Mouse (Mus musculus) stomach, embryonic 14.5 days (tissue): ENCODE data around the gene Zfp746. TPM values are rescaled to one million over a fixed set of nuclear protein-coding genes. Genes with fewer than 3 reads are reported as not detected.

ENCODE experiments used
- ATAC-seq: fragments of 200-750 bp; cut with Nextera tagmentation; 2 replicates; pipeline ENCODE4 v1.8.0; 2017; ENCODE audit warnings: low read depth, moderate TSS enrichment; ENCODE audit not compliant: insufficient number of reproducible peaks, insufficient read depth, low FRiP score
- H3K27ac ChIP-seq: fragments of 300-500 bp; sonication (generic); 2 replicates; pipeline ENCODE4 v1.5.1; 2014; ENCODE audit warnings: mild to moderate bottlenecking, low read length, moderate library complexity, mixed read lengths
- H3K27me3 ChIP-seq: fragments of 300-500 bp; sonication (generic); 2 replicates; pipeline ENCODE4 v1.6.1; 2014; ENCODE audit warnings: low read length, control low read depth, mixed read lengths; ENCODE audit not compliant: control insufficient read depth, insufficient read depth
- H3K36me3 ChIP-seq: fragments of 300-500 bp; sonication (generic); 2 replicates; pipeline ENCODE4 v1.6.1; 2014; ENCODE audit warnings: mild to moderate bottlenecking, control low read depth, low read length, moderate library complexity, mixed read lengths; ENCODE audit not compliant: control insufficient read depth, insufficient read depth
- H3K4me1 ChIP-seq: fragments of 300-500 bp; sonication (generic); 2 replicates; pipeline ENCODE4 v1.6.1; 2014; ENCODE audit warnings: low read length, control low read depth, mixed read lengths; ENCODE audit not compliant: control insufficient read depth, insufficient read depth
- H3K4me2 ChIP-seq: fragments of 300-500 bp; sonication (generic); replicated peaks from 2 replicates; pipeline ENCODE4 v1.6.1; 2014; ENCODE audit warnings: low read depth, low read length, control low read depth
- H3K4me3 ChIP-seq: fragments of 300-500 bp; sonication (generic); 2 replicates; pipeline ENCODE4 v1.5.1; 2014; ENCODE audit warnings: low read depth, low read length, control low read depth
- H3K9ac ChIP-seq: fragments of 300-500 bp; sonication (generic); replicated peaks from 2 replicates; pipeline ENCODE4 v1.6.1; 2014; ENCODE audit warnings: low read depth, mild to moderate bottlenecking, control low read depth, low read length, moderate library complexity, mixed read lengths
- H3K9me3 ChIP-seq: fragments of 300-500 bp; sonication (generic); 2 replicates; pipeline ENCODE4 v1.6.1; 2016; ENCODE audit warnings: low read depth, low read length, control low read depth; ENCODE audit not compliant: control insufficient read depth
- WGBS: fragments of 180-500 bp; shearing (Covaris S2); extraction: QIAGEN DNeasy Blood & Tissue Kit; methylation state at CpG from one replicate; pipeline ENCODE4 v1.1.7; 2014; 5-methylcytosine and 5-hydroxymethylcytosine counted together
- polyA plus RNA-seq: library from polyadenylated mRNA; unstranded; fragments of >200 nt; fragmentation: Nextera tagmentation; extraction: Ambion mirVana; gene quantifications from 2 replicates; pipeline ENCODE4 v1.2.1, GENCODE M21; 2014

The Zfp746 gene
- polyA plus RNA-seq, 1 experiment from 2014 or later, result 18.9 TPM

DNA sequence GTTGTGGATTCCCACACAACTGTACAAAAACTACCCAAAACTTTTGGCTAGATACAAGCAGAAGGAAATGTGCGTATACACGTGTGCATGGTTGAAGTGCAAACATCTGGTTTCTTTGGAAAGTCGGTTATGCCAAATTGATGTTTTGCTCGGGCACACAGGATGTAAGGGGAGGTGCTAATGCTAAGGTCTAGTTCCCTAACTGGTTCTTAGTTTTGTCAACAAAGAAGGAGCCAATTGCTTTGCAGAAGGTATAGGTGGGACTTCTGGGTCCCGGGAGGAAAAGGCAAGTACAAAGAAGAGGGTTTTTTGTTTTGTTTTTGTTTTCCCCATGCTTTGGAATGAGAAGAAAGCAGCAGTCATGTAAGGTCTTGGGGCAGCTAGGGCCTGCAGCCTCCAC, 13.1 kb downstream of the Zfp746 start:
- no peaks in the 10 kb centered on the region for H3K27me3 ChIP-seq
- 80% methylated on average over 5 of the region's 5 CpGs for WGBS
- ATAC-seq, result no peak
- H3K4me1 ChIP-seq, result no peaks in the 10 kb centered on the region
- no peak overlapping the region for H3K27ac ChIP-seq
- peaks cover 46% of the 10 kb centered on the region for H3K36me3 ChIP-seq
- no peak overlapping the region for H3K9ac ChIP-seq
- H3K9me3 ChIP-seq, result no peaks in the 10 kb centered on the region
- no peak overlapping the region for H3K4me2 ChIP-seq
- no peak overlapping the region for H3K4me3 ChIP-seq

DNA sequence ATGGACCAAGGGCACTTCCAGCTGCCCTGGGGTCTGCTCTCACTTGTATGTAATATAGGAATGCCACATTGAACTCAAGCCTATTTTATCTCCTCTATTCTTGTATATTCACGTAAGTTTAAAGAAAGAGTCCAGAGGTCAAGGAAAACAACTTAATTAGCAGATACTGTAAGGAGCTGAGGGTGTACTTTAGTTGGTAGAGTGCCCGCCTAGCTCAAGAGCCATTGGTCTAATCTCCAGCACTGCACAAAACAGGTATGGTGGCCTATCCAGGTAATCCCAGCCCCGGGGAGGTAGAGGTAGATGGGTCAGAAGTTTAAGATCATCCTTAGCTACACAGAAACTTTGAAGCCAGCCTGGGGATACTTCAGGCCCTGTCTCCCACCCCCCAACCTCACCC, 18.9 kb downstream of the Zfp746 start:
- Histone ChIP-seq H3K36me3 (peaks cover 65% of the 10 kb centered on the region), H3K4me2 (no peak overlapping the region), H3K4me1 (no peaks in the 10 kb centered on the region), H3K27me3 (no peaks in the 10 kb centered on the region), H3K27ac (no peak overlapping the region), H3K9me3 (no peaks in the 10 kb centered on the region), H3K4me3 (no peak overlapping the region), H3K9ac (no peak overlapping the region)
- ATAC-seq, result no peak
- WGBS, result 90% methylated on average over 3 of the region's 3 CpGs

DNA sequence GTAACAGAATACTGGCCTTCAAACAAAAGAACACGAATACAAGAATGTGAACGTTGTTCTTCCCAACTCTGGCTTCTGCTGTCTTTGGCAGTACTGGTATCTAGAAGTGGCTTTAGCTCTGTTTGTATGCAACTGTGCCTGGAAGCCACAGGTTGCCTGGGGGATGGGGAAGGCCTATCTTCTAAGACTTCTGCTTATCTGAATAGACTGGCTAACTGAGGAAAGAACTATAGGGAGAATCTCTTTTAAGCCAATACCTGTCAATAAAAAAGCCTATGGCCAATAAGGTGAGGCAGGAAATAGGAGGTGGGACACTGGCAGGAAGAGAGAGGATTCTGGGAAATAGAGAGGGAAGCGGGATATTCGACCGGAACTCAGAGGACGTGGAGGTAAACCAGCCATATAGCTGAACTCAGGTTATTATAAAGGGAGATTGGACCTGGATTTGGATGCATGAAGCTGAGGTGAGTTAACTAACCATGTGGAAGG, 20.8 kb downstream of the Zfp746 start:
- H3K27ac ChIP-seq, result no peak overlapping the region
- no peaks in the 10 kb centered on the region for H3K9me3 ChIP-seq
- no peaks in the 10 kb centered on the region for H3K27me3 ChIP-seq
- H3K36me3 ChIP-seq, result peaks cover 69% of the 10 kb centered on the region
- H3K4me3 ChIP-seq, result no peak overlapping the region
- WGBS, result 91% methylated on average over 6 of the region's 6 CpGs
- no peak overlapping the region for H3K9ac ChIP-seq
- no peaks in the 10 kb centered on the region for H3K4me1 ChIP-seq
- no peak for ATAC-seq
- H3K4me2 ChIP-seq, result no peak overlapping the region

DNA sequence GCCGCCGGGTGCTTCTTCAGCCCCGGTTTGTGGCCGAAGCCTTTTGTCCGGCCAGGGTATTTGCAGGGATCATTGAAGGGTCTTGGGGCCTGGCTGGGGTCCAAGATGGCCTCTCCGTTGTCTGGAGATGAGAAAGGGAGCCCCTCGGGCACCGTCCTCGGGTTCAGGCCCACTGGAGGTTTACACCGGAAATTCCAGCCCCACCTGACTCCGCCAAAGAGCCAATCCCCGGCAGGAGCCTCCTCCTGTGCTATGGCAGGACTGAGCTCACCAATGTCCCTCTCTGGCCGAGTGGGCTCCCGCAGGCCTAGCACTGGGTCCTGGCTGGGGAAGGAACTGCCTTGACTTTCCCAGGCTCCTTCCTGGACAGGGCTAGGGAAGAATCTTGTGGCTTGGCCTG, 21.9 kb downstream of the Zfp746 start:
- Histone ChIP-seq H3K27me3 (no peaks in the 10 kb centered on the region), H3K4me3 (no peak overlapping the region), H3K27ac (no peak overlapping the region), H3K4me2 (no peak overlapping the region), H3K4me1 (no peaks in the 10 kb centered on the region), H3K9me3 (no peaks in the 10 kb centered on the region), H3K9ac (no peak overlapping the region), H3K36me3 (peaks cover 67% of the 10 kb centered on the region)
- 95% methylated on average over 14 of the region's 14 CpGs for WGBS
- no peak for ATAC-seq

DNA sequence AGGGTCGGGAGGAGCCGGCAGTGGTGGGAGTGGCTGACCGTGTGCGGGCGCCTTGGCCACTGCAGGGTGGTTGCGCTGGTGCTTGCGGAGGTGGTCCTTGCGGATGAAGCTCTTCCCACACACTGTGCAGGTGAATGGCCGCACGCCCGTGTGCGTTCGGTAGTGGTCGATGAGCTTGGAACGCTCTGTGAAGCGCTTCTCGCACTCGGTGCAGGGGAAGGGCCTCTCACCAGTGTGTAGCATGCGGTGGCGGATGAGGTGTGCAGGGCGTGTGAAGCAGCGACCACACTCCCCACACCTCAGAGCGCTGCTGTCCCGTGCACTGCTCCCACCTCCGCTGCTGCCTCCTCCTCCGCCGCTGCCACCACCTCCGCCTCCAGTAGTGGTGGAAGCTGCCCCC, 22.5 kb downstream of the Zfp746 start:
- H3K4me1 ChIP-seq, result no peaks in the 10 kb centered on the region
- H3K9ac ChIP-seq, result no peak overlapping the region
- H3K9me3 ChIP-seq, result no peaks in the 10 kb centered on the region
- no peak overlapping the region for H3K27ac ChIP-seq
- H3K4me2 ChIP-seq, result no peak overlapping the region
- 95% methylated on average over 28 of the region's 28 CpGs for WGBS
- ATAC-seq, result no peak
- H3K27me3 ChIP-seq, result no peaks in the 10 kb centered on the region
- H3K36me3 ChIP-seq, result peaks cover 62% of the 10 kb centered on the region
- H3K4me3 ChIP-seq, result no peak overlapping the region

DNA sequence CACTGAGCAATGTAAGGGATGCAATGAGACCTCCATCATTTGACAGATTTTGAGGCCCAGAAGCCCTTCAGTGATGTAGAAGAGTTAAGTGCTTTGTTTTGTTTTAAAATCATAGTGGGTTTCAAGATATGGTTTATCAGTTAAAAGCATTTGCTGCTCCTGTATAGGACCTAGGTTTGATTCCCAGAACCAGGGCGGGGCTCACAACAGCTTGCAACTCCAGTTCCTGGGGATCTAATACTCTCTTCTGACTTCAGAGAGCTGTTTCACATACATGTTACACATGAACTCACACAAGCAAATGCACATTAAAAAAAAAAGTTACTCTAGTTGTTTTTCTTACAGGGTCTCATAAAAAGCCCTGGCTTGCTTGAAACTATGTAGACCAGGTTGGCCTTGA, 25.5 kb downstream of the Zfp746 start:
- Histone ChIP-seq H3K36me3 (peaks cover 36% of the 10 kb centered on the region), H3K27ac (no peak overlapping the region), H3K4me2 (no peak overlapping the region), H3K27me3 (no peaks in the 10 kb centered on the region), H3K4me3 (no peak overlapping the region), H3K9me3 (no peaks in the 10 kb centered on the region), H3K9ac (no peak overlapping the region), H3K4me1 (no peaks in the 10 kb centered on the region)
- WGBS, result 96% methylated on average over 1 of the region's 1 CpGs
- ATAC-seq, result no peak

DNA sequence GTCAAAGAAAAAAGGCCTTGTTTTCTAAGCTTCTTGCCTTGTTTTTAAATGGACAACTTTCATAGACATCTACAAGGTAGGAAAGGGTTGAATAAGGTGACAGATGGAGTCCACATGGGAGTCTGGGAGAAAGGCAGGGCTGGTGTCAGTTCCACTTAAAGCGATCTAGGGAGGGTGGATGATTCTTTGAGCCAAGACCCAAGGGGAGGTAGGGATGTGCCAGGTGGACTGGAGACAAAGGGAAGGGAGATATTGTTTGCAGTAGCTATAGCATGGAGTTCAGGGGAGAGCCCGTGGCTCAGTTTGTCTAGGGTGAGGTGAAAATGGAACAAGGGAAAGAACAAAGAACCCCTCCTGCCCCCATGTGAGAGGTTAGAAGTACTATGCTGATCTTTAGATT, 26.0 kb downstream of the Zfp746 start:
- no peak overlapping the region for H3K27ac ChIP-seq
- WGBS, result 73% methylated on average over 2 of the region's 2 CpGs
- H3K9ac ChIP-seq, result no peak overlapping the region
- H3K9me3 ChIP-seq, result no peaks in the 10 kb centered on the region
- H3K4me3 ChIP-seq, result no peak overlapping the region
- ATAC-seq, result no peak
- peaks cover 31% of the 10 kb centered on the region for H3K36me3 ChIP-seq
- no peak overlapping the region for H3K4me2 ChIP-seq
- no peaks in the 10 kb centered on the region for H3K27me3 ChIP-seq
- no peaks in the 10 kb centered on the region for H3K4me1 ChIP-seq

DNA sequence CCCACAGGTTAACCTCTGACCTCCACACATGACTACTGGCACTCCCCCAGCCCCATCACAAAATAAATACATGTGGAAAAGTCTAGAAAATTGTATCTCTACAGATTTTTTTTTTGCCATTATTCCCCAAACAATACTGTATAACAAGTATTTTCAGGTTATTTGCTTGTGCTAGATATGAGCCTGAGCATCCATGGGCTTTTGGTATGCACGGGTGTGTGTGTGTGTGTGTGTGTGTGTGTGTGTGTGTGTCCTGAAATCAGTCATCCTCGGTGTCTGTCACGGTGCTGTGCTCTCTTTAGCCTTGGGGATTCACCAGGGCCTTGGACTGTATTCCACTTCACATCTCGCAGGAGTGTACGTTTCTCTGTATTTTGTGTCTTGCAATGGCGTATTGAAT, 34.3 kb downstream of the Zfp746 start:
- no peak overlapping the region for H3K9ac ChIP-seq
- WGBS, result 85% methylated on average over 6 of the region's 6 CpGs
- H3K36me3 ChIP-seq, result no peaks in the 10 kb centered on the region
- H3K4me3 ChIP-seq, result no peak overlapping the region
- H3K4me1 ChIP-seq, result peaks cover under 1% of the 10 kb centered on the region; the same call in 1 of the 2 replicates
- H3K27ac ChIP-seq, result no peak overlapping the region
- H3K4me2 ChIP-seq, result no peak overlapping the region
- no peaks in the 10 kb centered on the region for H3K9me3 ChIP-seq
- ATAC-seq, result no peak
- H3K27me3 ChIP-seq, result no peaks in the 10 kb centered on the region

DNA sequence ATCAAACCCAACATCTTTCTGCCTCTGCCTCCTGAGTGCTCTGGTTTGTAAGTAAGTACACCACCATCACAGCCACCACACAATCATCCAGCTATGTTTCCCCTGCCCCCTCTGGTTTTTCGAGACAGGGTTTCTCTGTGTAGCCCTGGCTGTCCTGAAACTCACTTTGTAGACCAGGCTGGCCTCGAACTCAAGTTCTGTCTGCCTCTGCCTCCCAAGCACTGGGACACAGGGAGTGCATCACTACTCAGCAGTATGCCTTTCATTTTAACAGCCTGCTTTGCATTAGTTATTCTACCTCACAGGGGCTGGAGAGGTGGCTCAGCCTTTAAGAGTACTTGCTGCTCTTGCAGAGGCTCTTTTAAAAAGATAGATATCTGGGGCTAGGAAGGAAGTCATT, 34.7 kb downstream of the Zfp746 start:
- no peak for ATAC-seq
- Histone ChIP-seq H3K36me3 (no peaks in the 10 kb centered on the region), H3K27me3 (no peaks in the 10 kb centered on the region), H3K9ac (no peak overlapping the region), H3K9me3 (no peaks in the 10 kb centered on the region), H3K4me3 (no peak overlapping the region), H3K27ac (no peak overlapping the region), H3K4me1 (peaks cover 6% of the 10 kb centered on the region; the same call in 1 of the 2 replicates), H3K4me2 (no peak overlapping the region)
- 76% methylated on average over 2 of the region's 2 CpGs for WGBS
